Mouse (Mus musculus): ENCODE results near the gene Tas2r136. TPM values are rescaled to one million over a fixed set of nuclear protein-coding genes. Genes with fewer than 3 reads are reported as not detected.

Tas2r136 gene
- total RNA-seq (2021) = not detected
- long read RNA-seq, experiment 1 = 0 reads
- long read RNA-seq, experiment 2 = 0 reads

DNA sequence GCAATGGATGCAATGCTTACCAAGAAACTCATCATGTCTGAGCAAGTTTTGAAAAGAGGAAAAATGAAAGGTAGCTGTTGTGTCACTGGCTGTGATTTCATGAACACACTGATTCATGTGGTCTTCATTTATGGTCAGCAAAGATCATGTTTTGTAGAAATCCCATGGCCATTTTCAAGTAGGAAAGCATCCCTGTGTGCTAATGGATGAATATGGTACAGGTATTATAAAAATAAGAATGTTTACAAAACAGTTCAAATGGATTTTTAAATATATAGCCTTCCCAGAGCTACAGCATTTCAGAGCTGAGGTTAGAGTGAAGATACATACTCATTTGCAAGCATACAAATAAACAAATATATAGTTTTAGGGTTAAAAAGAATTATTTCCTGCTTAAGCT lies at the start of gene Tas2r136:
Gene Tas2r136, minus strand, starts transcription at position 101 of the 400 bp plus-strand sequence.
- Histone ChIP-seq H3K27ac (no peak within 1 kb of the TSS), H3K4me3 (no peak within 1 kb of the TSS)
- TF ChIP-seq CTCF (conservative IDR thresholded peaks at IDR 0.05) = no peak
- DNase-seq (ENCODE audit: low spot score in 2 of 2) = no peak

DNA sequence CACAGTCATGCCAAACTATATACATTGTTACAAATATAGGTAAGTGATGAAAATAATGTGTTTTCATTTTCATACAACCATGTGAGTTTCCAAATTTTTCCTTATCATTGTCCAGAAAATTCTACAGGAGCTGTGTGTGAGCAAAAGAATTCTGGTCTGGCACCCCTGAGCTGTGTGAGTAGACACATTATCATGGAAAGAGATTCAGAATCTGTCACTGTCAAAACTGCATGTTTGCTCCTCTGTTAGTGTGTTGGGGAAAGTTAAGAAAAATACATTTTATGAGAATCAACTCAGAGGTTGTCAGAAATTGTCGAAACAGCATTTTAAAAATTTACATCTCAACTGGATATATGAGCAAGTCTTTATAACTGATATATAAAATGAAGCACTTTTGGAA lies 24.6 kb upstream of the Tas2r136 start, which contains the start of gene Tas2r117:
Gene Tas2r117, plus strand, starts transcription at position 301 of the 400 bp plus-strand sequence.
- no peak within 1 kb of the TSS for H3K4me3 ChIP-seq
- H3K27ac ChIP-seq = no peak within 1 kb of the TSS
- no peak for TF ChIP-seq CTCF (conservative IDR thresholded peaks at IDR 0.05)
- DNase-seq (ENCODE audit: low spot score in 2 of 2) = no peak

DNA sequence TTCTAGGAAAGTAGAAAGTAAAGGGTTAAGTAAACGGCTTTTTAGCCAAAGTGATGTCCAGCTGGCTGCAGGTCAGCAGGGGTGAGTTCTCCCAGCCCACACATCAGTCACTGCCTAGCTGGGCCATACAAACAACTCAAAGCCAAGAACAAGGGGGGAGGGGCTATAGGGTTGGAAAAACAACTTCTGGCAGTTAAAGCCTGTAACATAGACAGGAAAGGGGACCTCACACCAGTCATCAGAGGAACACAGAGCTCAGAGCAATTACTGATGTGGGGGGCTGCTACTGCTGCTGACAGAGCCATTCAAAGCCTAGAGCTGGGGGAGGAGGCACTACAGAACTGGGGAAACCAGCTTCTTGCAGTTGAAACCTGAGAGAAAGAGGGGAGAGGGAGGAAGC lies 17.4 kb upstream of the Tas2r136 start:
- H3K4me3 ChIP-seq = no peak overlapping the region
- H3K27ac ChIP-seq = no peak overlapping the region
- DNase-seq (ENCODE audit: low spot score in 2 of 2) = no peak
- TF ChIP-seq CTCF (conservative IDR thresholded peaks at IDR 0.05) = no peak

DNA sequence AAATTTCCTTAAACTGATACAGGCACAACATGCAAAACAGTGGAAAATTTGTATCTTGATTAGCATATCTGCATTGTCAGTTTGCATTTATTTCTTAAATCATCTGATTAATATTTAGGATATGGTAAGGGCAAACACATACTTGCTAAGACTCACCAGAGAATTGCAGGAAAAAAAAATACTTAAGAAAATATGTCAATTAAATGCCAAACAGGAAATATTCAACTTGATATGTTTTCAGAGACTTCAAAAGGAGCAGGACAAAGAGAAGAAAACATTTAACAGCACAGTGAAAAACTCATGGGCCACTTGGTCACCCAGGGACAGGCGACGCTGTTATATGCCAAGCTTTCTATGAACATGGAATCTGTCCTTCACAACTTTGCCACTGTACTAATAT lies 16.1 kb downstream of the Tas2r136 start, which contains the start of gene Tas2r102:
Gene Tas2r102, plus strand, starts transcription at position 301 of the 400 bp plus-strand sequence.
- no peak for TF ChIP-seq CTCF (conservative IDR thresholded peaks at IDR 0.05)
- DNase-seq (ENCODE audit: low spot score in 2 of 2) = no peak
- Histone ChIP-seq H3K4me3 (no peak within 1 kb of the TSS), H3K27ac (no peak within 1 kb of the TSS)

DNA sequence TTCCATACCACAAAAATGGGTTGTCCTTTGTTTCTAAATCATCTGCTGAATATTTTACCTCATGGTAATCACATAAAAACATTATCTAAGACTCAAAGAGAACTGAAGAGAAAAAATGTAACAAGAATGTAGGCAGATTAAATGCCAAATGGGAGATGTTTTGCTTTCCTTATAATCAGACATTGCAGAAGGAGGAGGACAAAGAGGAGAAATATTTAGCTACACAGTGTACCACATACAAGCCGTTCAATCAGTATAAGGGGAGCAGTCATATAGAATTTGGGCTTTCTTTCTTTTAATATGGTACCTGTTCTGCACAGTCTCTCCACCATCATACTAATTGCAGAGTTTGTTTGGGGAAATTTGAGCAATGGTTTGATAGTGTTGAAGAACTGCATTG lies 23.5 kb downstream of the Tas2r136 start, which contains the start of gene Tas2r124:
Gene Tas2r124, plus strand, starts transcription at position 301 of the 400 bp plus-strand sequence.
- H3K27ac ChIP-seq = no peak within 1 kb of the TSS
- no peak for TF ChIP-seq CTCF (conservative IDR thresholded peaks at IDR 0.05)
- DNase-seq (ENCODE audit: low spot score in 2 of 2) = no peak

DNA sequence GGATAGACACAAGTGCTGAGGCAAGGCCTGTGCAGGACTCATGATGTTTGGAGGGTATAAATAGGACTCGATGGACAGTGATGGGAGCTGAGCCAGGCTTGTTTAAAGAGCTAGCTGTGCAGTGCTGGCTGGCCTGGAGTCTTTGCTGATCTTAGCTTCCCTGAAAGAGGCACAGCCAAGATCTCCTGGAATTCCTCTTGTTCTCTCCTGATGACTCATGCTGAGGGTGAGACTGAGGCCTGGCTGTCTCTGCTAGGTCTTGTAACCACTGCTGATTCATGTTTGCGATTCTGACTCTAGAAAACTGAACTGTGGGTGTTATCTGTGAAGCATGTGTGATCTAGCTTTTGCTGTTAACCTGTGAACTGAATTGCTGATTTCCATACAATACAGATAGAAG lies 27.8 kb downstream of the Tas2r136 start:
- no peak for DNase-seq (ENCODE audit: low spot score in 2 of 2)
- TF ChIP-seq CTCF (conservative IDR thresholded peaks at IDR 0.05) = no peak
- Histone ChIP-seq H3K4me3 (no peak overlapping the region), H3K27ac (no peak overlapping the region)

More for the DNA sequence above, 23.5 kb downstream of the Tas2r136 start, which contains the start of gene Tas2r124:
- no peak within 1 kb of the TSS for H3K4me3 ChIP-seq

DNA sequence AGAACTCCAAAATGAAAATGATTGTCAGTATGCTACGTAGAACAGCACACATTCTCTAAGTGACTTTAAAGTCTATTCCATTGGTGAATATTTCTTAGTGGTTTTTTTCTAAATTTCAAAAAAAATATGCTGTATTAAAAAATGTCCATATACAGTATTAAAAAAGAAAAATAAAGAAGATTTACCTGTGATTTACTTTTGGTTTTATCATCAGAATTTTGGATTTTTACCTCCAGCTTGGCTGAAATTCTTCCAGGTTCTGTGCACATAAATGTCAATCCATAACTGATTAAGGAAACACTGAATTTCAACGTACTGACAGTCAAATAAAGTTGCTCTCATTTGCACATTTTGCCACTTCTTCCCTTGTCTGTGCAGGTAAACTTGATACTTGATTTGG lies 40.0 kb downstream of the Tas2r136 start, which contains the start of gene Tas2r115:
Gene Tas2r115, minus strand, starts transcription at position 101 of the 400 bp plus-strand sequence.
- no peak within 1 kb of the TSS for H3K4me3 ChIP-seq
- TF ChIP-seq CTCF (conservative IDR thresholded peaks at IDR 0.05) = no peak
- H3K27ac ChIP-seq = no peak within 1 kb of the TSS
- DNase-seq (ENCODE audit: low spot score in 2 of 2) = no peak

Other genes starting within 250 kb of the Tas2r136 start
- gene Prh1, start 208.4 kb downstream of the Tas2r136 start, total RNA-seq (2021) = not detected
- not detected for gene Prp2, start 182.2 kb downstream of the Tas2r136 start, total RNA-seq (2021)
- not detected for gene A630073D07Rik, start 126.6 kb downstream of the Tas2r136 start, total RNA-seq (2021)
- not detected for gene Tas2r120, start 121.2 kb downstream of the Tas2r136 start, total RNA-seq (2021)
- not detected for gene Tas2r121, start 77.2 kb downstream of the Tas2r136 start, total RNA-seq (2021)
- gene Tas2r122, start 66.2 kb downstream of the Tas2r136 start, total RNA-seq (2021) = not detected
- gene Tas2r115, start 40.1 kb downstream of the Tas2r136 start, total RNA-seq (2021) = not detected
- gene Tas2r124, start 23.4 kb downstream of the Tas2r136 start, total RNA-seq (2021) = not detected
- not detected for gene Tas2r102, start 16.0 kb downstream of the Tas2r136 start, total RNA-seq (2021)
- not detected for gene Tas2r117, start 24.7 kb upstream of the Tas2r136 start, total RNA-seq (2021)
- not detected for gene Tas2r123, start 69.0 kb upstream of the Tas2r136 start, total RNA-seq (2021)
- gene Tas2r116, start 77.3 kb upstream of the Tas2r136 start, total RNA-seq (2021) = not detected
- not detected for gene Tas2r110, start 89.8 kb upstream of the Tas2r136 start, total RNA-seq (2021)
- not detected for gene Tas2r113, start 114.8 kb upstream of the Tas2r136 start, total RNA-seq (2021)
- not detected for gene Tas2r125, start 131.5 kb upstream of the Tas2r136 start, total RNA-seq (2021)
- gene Tas2r129, start 172.9 kb upstream of the Tas2r136 start, total RNA-seq (2021) = not detected
- gene Tas2r131, start 179.8 kb upstream of the Tas2r136 start, total RNA-seq (2021) = not detected
- not detected for gene Tas2r109, start 202.8 kb upstream of the Tas2r136 start, total RNA-seq (2021)

Measured in layer of hippocampus, adult 2 months (tissue).